Mouse (Mus musculus): ENCODE measurements at regions not wholly inside any gene's neighbourhood (a gene's known extent, or its start where the extent isn't known, plus 50 kb on each side); places are given as distances from the start of the nearest gene placed in this dataset.

GRCm38 (mm10) chr17:51534270-51534669 lies 298.8 kb downstream of the Satb1 start:
- DNase-seq (ENCODE audit: low spot score in 2 of 2) = no peak

- no peak for DNase-seq (ENCODE audit: low spot score in 2 of 2)
Observed at GRCm38 (mm10) chr17:51528161-51528560, 304.9 kb downstream of the Satb1 start.

- DNase-seq (ENCODE audit: low spot score in 2 of 2) = no peak
Observed at GRCm38 (mm10) chr17:51526881-51527280, 306.2 kb downstream of the Satb1 start.

GRCm38 (mm10) chr17:51526464-51526863 lies 306.6 kb downstream of the Satb1 start:
- DNase-seq (ENCODE audit: low spot score in 2 of 2) = no peak

GRCm38 (mm10) chr17:51526021-51526420 lies 307.1 kb downstream of the Satb1 start:
- no peak for DNase-seq (ENCODE audit: low spot score in 2 of 2)

- DNase-seq (ENCODE audit: low spot score in 2 of 2) = no peak
Observed at GRCm38 (mm10) chr17:51525219-51525618, 307.9 kb downstream of the Satb1 start.

GRCm38 (mm10) chr17:51511917-51512316 lies 321.2 kb downstream of the Satb1 start:
- DNase-seq (ENCODE audit: low spot score in 2 of 2) = no peak

GRCm38 (mm10) chr17:51500751-51501150 lies 321.6 kb upstream of the Tbc1d5 start:
- no peak for DNase-seq (ENCODE audit: low spot score in 2 of 2)

GRCm38 (mm10) chr17:51499541-51499940 lies 320.4 kb upstream of the Tbc1d5 start:
- no peak for DNase-seq (ENCODE audit: low spot score in 2 of 2)

GRCm38 (mm10) chr17:51495038-51495437 lies 315.9 kb upstream of the Tbc1d5 start:
- no peak for DNase-seq (ENCODE audit: low spot score in 2 of 2)

GRCm38 (mm10) chr17:51489386-51489785 lies 310.2 kb upstream of the Tbc1d5 start:
- DNase-seq (ENCODE audit: low spot score in 2 of 2) = no peak

- no peak for DNase-seq (ENCODE audit: low spot score in 2 of 2)
Observed at GRCm38 (mm10) chr17:51487918-51488445, 308.8 kb upstream of the Tbc1d5 start.

GRCm38 (mm10) chr17:51477810-51478209 lies 298.7 kb upstream of the Tbc1d5 start:
- no peak for DNase-seq (ENCODE audit: low spot score in 2 of 2)

GRCm38 (mm10) chr17:51477404-51477803 lies 298.3 kb upstream of the Tbc1d5 start:
- no peak for DNase-seq (ENCODE audit: low spot score in 2 of 2)

GRCm38 (mm10) chr17:51462137-51462880 lies 283.2 kb upstream of the Tbc1d5 start:
- DNase-seq (ENCODE audit: low spot score in 2 of 2) = no peak

GRCm38 (mm10) chr17:51461248-51461647 lies 282.1 kb upstream of the Tbc1d5 start:
- no peak for DNase-seq (ENCODE audit: low spot score in 2 of 2)

- DNase-seq (ENCODE audit: low spot score in 2 of 2) = no peak
Observed at GRCm38 (mm10) chr17:51459119-51459518, 280.0 kb upstream of the Tbc1d5 start.

GRCm38 (mm10) chr17:51415746-51416145 lies 236.6 kb upstream of the Tbc1d5 start:
- DNase-seq (ENCODE audit: low spot score in 2 of 2) = no peak

GRCm38 (mm10) chr17:51414304-51414703 lies 235.2 kb upstream of the Tbc1d5 start:
- DNase-seq (ENCODE audit: low spot score in 2 of 2) = no peak

GRCm38 (mm10) chr17:51413741-51414140 lies 234.6 kb upstream of the Tbc1d5 start:
- no peak for DNase-seq (ENCODE audit: low spot score in 2 of 2)

- DNase-seq (ENCODE audit: low spot score in 2 of 2) = no peak
Observed at GRCm38 (mm10) chr17:51411545-51412094, 232.5 kb upstream of the Tbc1d5 start.

- no peak for DNase-seq (ENCODE audit: low spot score in 2 of 2)
Observed at GRCm38 (mm10) chr17:51408894-51409293, 229.7 kb upstream of the Tbc1d5 start.

GRCm38 (mm10) chr17:51408367-51408766 lies 229.2 kb upstream of the Tbc1d5 start:
- no peak for DNase-seq (ENCODE audit: low spot score in 2 of 2)
